Mouse (Mus musculus) limb, embryonic 10.5 days (tissue): ENCODE data around the gene B4galnt4. TPM values are rescaled to one million over a fixed set of nuclear protein-coding genes. Genes with fewer than 3 reads are reported as not detected.

Experiments
- DNase-seq: peaks from one replicate; pipeline ENCODE4 v3.0.0-alpha.2; 2017; ENCODE audit warnings: low spot score
- H3K27ac ChIP-seq: fragments of 300-500 bp; sonication (generic); 2 replicates; pipeline ENCODE4 v1.5.1; 2016; ENCODE audit warnings: mild to moderate bottlenecking
- H3K27me3 ChIP-seq: fragments of 300-500 bp; sonication (generic); 2 replicates; pipeline ENCODE4 v1.6.1; 2016; ENCODE audit warnings: low read depth, mild to moderate bottlenecking; ENCODE audit not compliant: poor library complexity, severe bottlenecking
- H3K36me3 ChIP-seq: fragments of 300-500 bp; sonication (generic); 2 replicates; pipeline ENCODE4 v1.6.1; 2016; ENCODE audit warnings: mild to moderate bottlenecking, moderate library complexity
- H3K4me1 ChIP-seq: fragments of 300-500 bp; sonication (generic); 2 replicates; pipeline ENCODE4 v1.6.1; 2016
- H3K4me3 ChIP-seq: fragments of 300-500 bp; sonication (generic); 2 replicates; pipeline ENCODE4 v1.5.1; 2016; ENCODE audit warnings: mild to moderate bottlenecking, moderate library complexity
- H3K9me3 ChIP-seq: fragments of 300-500 bp; sonication (generic); replicated peaks from 2 replicates; pipeline ENCODE4 v1.6.1; 2016; ENCODE audit warnings: mild to moderate bottlenecking
- WGBS: fragments of 180-500 bp; shearing (Covaris S2); methylation state at CpG from one replicate; pipeline ENCODE4 v1.1.7; 2016; 5-methylcytosine and 5-hydroxymethylcytosine counted together
- polyA plus RNA-seq: library from polyadenylated mRNA; unstranded; fragments of >200 nt; fragmentation: Nextera tagmentation; extraction: Ambion mirVana; gene quantifications from 2 replicates; pipeline ENCODE4 v1.2.1, GENCODE M21; 2016

The B4galnt4 gene
- polyA plus RNA-seq, 1 experiment from 2014 or later, result 30.7 TPM

- Histone ChIP-seq H3K36me3 (no peaks in the 10 kb centered on the region), H3K4me3 (no peak overlapping the region), H3K27me3 (peaks cover 76% of the 10 kb centered on the region), H3K4me1 (peaks cover 34% of the 10 kb centered on the region), H3K9me3 (no peaks in the 10 kb centered on the region), H3K27ac (no peak overlapping the region)
- WGBS, result 63% methylated on average over 8 of the region's 8 CpGs
- no peak for DNase-seq
These were observed 29.3 kb downstream of the B4galnt4 start for GRCm38 (mm10) chr7:141090228-141090627.

- Histone ChIP-seq H3K4me3 (peak overlapping the region; percentile 42), H3K9me3 (no peaks in the 10 kb centered on the region), H3K36me3 (no peaks in the 10 kb centered on the region), H3K27ac (peak overlapping the region; percentile 65), H3K27me3 (peaks cover 86% of the 10 kb centered on the region), H3K4me1 (peaks cover 43% of the 10 kb centered on the region)
- 5% methylated on average over 37 of the region's 37 CpGs for WGBS
- DNase-seq, result peak; percentile 84
These were observed 31.3 kb downstream of the B4galnt4 start for GRCm38 (mm10) chr7:141092051-141092735.

- 81% methylated on average over 6 of the region's 6 CpGs for WGBS
- Histone ChIP-seq H3K36me3 (no peaks in the 10 kb centered on the region), H3K27me3 (peaks cover 86% of the 10 kb centered on the region), H3K4me1 (peaks cover 30% of the 10 kb centered on the region), H3K4me3 (no peak overlapping the region), H3K9me3 (no peaks in the 10 kb centered on the region), H3K27ac (no peak overlapping the region; the same call in 1 of the 2 replicates)
- DNase-seq, result no peak
These were observed 33.0 kb downstream of the B4galnt4 start for GRCm38 (mm10) chr7:141093950-141094349.

GRCm38 (mm10) chr7:141094487-141095205 lies 33.7 kb downstream of the B4galnt4 start:
- DNase-seq, result no peak
- WGBS, result 69% methylated on average over 15 of the region's 15 CpGs
- peaks cover 86% of the 10 kb centered on the region for H3K27me3 ChIP-seq
- no peaks in the 10 kb centered on the region for H3K36me3 ChIP-seq
- peak overlapping the region; percentile 26 for H3K27ac ChIP-seq
- peaks cover 33% of the 10 kb centered on the region for H3K4me1 ChIP-seq
- H3K4me3 ChIP-seq, result no peak overlapping the region
- no peaks in the 10 kb centered on the region for H3K9me3 ChIP-seq

- WGBS, result 87% methylated on average over 6 of the region's 6 CpGs
These were observed 35.1 kb downstream of the B4galnt4 start for GRCm38 (mm10) chr7:141096021-141096420.

GRCm38 (mm10) chr7:141096649-141097056 lies 35.7 kb downstream of the B4galnt4 start:
- no peak overlapping the region for H3K4me3 ChIP-seq
- peaks cover 42% of the 10 kb centered on the region for H3K4me1 ChIP-seq
- 0 out of 2 replicates have a peak overlapping the region, but pooled peaks have one; percentile 20 for H3K27ac ChIP-seq
- 39% methylated on average over 6 of the region's 6 CpGs for WGBS
- peaks cover 86% of the 10 kb centered on the region for H3K27me3 ChIP-seq
- no peaks in the 10 kb centered on the region for H3K36me3 ChIP-seq
- H3K9me3 ChIP-seq, result no peaks in the 10 kb centered on the region
- no peak for DNase-seq

More at GRCm38 (mm10) chr7:141096021-141096420, 35.1 kb downstream of the B4galnt4 start:
- Histone ChIP-seq H3K4me1 (peaks cover 42% of the 10 kb centered on the region), H3K27ac (no peak overlapping the region), H3K9me3 (no peaks in the 10 kb centered on the region), H3K4me3 (no peak overlapping the region), H3K36me3 (no peaks in the 10 kb centered on the region), H3K27me3 (peaks cover 86% of the 10 kb centered on the region)
- no peak for DNase-seq

GRCm38 (mm10) chr7:141097177-141097576 lies 36.3 kb downstream of the B4galnt4 start:
- H3K4me3 ChIP-seq, result no peak overlapping the region
- peaks cover 86% of the 10 kb centered on the region for H3K27me3 ChIP-seq
- WGBS, result 82% methylated on average over 5 of the region's 5 CpGs
- H3K4me1 ChIP-seq, result peaks cover 37% of the 10 kb centered on the region
- H3K36me3 ChIP-seq, result no peaks in the 10 kb centered on the region
- no peak for DNase-seq
- H3K9me3 ChIP-seq, result no peaks in the 10 kb centered on the region
- H3K27ac ChIP-seq, result no peak overlapping the region

GRCm38 (mm10) chr7:141099911-141100691 lies 39.2 kb downstream of the B4galnt4 start, which contains the start of gene Sigirr:
Gene Sigirr, minus strand, starts transcription at chr7:141100572.
- H3K9me3 ChIP-seq, result no peaks in the 10 kb centered on the region
- no peaks in the 10 kb centered on the region for H3K36me3 ChIP-seq
- peaks cover 22% of the 10 kb centered on the region for H3K4me1 ChIP-seq
- WGBS, result 1% methylated on average over 56 of the region's 56 CpGs
- H3K4me3 ChIP-seq, result peak within 1 kb of the TSS; percentile 53
- H3K27ac ChIP-seq, result 0 out of 2 replicates have a peak within 1 kb of the TSS, but pooled peaks have one; percentile 6
- peak; percentile 58 for DNase-seq
- peaks cover 74% of the 10 kb centered on the region for H3K27me3 ChIP-seq

GRCm38 (mm10) chr7:141103161-141103560 lies 42.3 kb downstream of the B4galnt4 start:
- 72% methylated on average over 3 of the region's 3 CpGs for WGBS
- Histone ChIP-seq H3K4me3 (no peak overlapping the region), H3K4me1 (peaks cover 13% of the 10 kb centered on the region), H3K9me3 (no peaks in the 10 kb centered on the region), H3K27ac (no peak overlapping the region), H3K27me3 (peaks cover 45% of the 10 kb centered on the region), H3K36me3 (no peaks in the 10 kb centered on the region)
- DNase-seq, result no peak

GRCm38 (mm10) chr7:141115874-141116273 lies 55.0 kb downstream of the B4galnt4 start:
- Histone ChIP-seq H3K4me3 (no peak overlapping the region), H3K36me3 (no peaks in the 10 kb centered on the region), H3K27ac (no peak overlapping the region), H3K27me3 (peaks cover 35% of the 10 kb centered on the region), H3K9me3 (no peaks in the 10 kb centered on the region), H3K4me1 (peaks cover 2% of the 10 kb centered on the region; the same call in 1 of the 2 replicates)
- 88% methylated on average over 9 of the region's 9 CpGs for WGBS
- DNase-seq, result no peak

GRCm38 (mm10) chr7:141117636-141118035 lies 56.7 kb downstream of the B4galnt4 start, which contains the start of gene Ano9:
Gene Ano9, minus strand, starts transcription at chr7:141117806.
- peaks cover 35% of the 10 kb centered on the region for H3K27me3 ChIP-seq
- WGBS, result 10% methylated on average over 9 of the region's 9 CpGs
- H3K4me1 ChIP-seq, result peaks cover 6% of the 10 kb centered on the region; the same call in 1 of the 2 replicates
- H3K27ac ChIP-seq, result no peak within 1 kb of the TSS
- no peaks in the 10 kb centered on the region for H3K9me3 ChIP-seq
- no peaks in the 10 kb centered on the region for H3K36me3 ChIP-seq
- peak within 1 kb of the TSS; percentile 13 for H3K4me3 ChIP-seq
- DNase-seq, result no peak

GRCm38 (mm10) chr7:141119487-141119886 lies 58.6 kb downstream of the B4galnt4 start:
- WGBS, result 80% methylated on average over 3 of the region's 3 CpGs
- no peak overlapping the region for H3K27ac ChIP-seq
- H3K9me3 ChIP-seq, result no peaks in the 10 kb centered on the region
- peaks cover 35% of the 10 kb centered on the region for H3K27me3 ChIP-seq
- H3K4me1 ChIP-seq, result peaks cover 18% of the 10 kb centered on the region
- no peak for DNase-seq
- H3K4me3 ChIP-seq, result no peak overlapping the region
- H3K36me3 ChIP-seq, result no peaks in the 10 kb centered on the region
